Mouse (Mus musculus) embryonic facial prominence, embryonic 14.5 days (tissue): ENCODE measurements at regions not wholly inside any gene's neighbourhood (a gene's known extent, or its start where the extent isn't known, plus 50 kb on each side); places are given as distances from the start of the nearest gene placed in this dataset.

Experiments
- ATAC-seq: fragments of 200-750 bp; cut with Nextera tagmentation; 2 replicates; pipeline ENCODE4 v1.8.0; 2017; ENCODE audit warnings: low read depth, moderate number of reproducible peaks, moderate TSS enrichment
- DNase-seq: peaks from one replicate; pipeline ENCODE4 v3.0.0-alpha.2; 2015; ENCODE audit warnings: low spot score
- H3K27ac ChIP-seq: fragments of 300-500 bp; sonication (generic); replicated peaks from 2 replicates; pipeline ENCODE4 v1.5.1; 2014; ENCODE audit warnings: low read depth, mild to moderate bottlenecking, low read length, moderate library complexity
- H3K27me3 ChIP-seq: fragments of 300-500 bp; sonication (generic); replicated peaks from 2 replicates; pipeline ENCODE4 v1.6.1; 2014; ENCODE audit warnings: low read length; ENCODE audit not compliant: control insufficient read depth, insufficient read depth
- H3K36me3 ChIP-seq: fragments of 300-500 bp; sonication (generic); 2 replicates; pipeline ENCODE4 v1.6.1; 2014; ENCODE audit warnings: low read length, mixed read lengths; ENCODE audit not compliant: control insufficient read depth, insufficient read depth
- H3K4me1 ChIP-seq: fragments of 300-500 bp; sonication (generic); 2 replicates; pipeline ENCODE4 v1.6.1; 2014; ENCODE audit warnings: antibody characterized with exemption, low read length; ENCODE audit not compliant: control insufficient read depth, insufficient read depth
- H3K4me2 ChIP-seq: fragments of 300-500 bp; sonication (generic); 2 replicates; pipeline ENCODE4 v1.6.1; 2014; ENCODE audit warnings: low read depth, mild to moderate bottlenecking, low read length, moderate library complexity, mixed read lengths
- H3K4me3 ChIP-seq: fragments of 300-500 bp; sonication (generic); 2 replicates; pipeline ENCODE4 v1.5.1; 2014; ENCODE audit warnings: low read depth, mild to moderate bottlenecking, low read length
- H3K9ac ChIP-seq: fragments of 300-500 bp; sonication (generic); 2 replicates; pipeline ENCODE4 v1.6.1; 2014; ENCODE audit warnings: low read depth, mild to moderate bottlenecking, low read length, moderate library complexity, mixed read lengths
- H3K9me3 ChIP-seq: fragments of 300-500 bp; sonication (generic); 2 replicates; pipeline ENCODE4 v1.6.1; 2016; ENCODE audit warnings: low read length; ENCODE audit not compliant: control insufficient read depth
- WGBS: fragments of 180-500 bp; shearing (Covaris S2); extraction: QIAGEN DNeasy Blood & Tissue Kit; methylation state at CpG from one replicate; pipeline ENCODE4 v1.1.7; 2014; 5-methylcytosine and 5-hydroxymethylcytosine counted together

DNA sequence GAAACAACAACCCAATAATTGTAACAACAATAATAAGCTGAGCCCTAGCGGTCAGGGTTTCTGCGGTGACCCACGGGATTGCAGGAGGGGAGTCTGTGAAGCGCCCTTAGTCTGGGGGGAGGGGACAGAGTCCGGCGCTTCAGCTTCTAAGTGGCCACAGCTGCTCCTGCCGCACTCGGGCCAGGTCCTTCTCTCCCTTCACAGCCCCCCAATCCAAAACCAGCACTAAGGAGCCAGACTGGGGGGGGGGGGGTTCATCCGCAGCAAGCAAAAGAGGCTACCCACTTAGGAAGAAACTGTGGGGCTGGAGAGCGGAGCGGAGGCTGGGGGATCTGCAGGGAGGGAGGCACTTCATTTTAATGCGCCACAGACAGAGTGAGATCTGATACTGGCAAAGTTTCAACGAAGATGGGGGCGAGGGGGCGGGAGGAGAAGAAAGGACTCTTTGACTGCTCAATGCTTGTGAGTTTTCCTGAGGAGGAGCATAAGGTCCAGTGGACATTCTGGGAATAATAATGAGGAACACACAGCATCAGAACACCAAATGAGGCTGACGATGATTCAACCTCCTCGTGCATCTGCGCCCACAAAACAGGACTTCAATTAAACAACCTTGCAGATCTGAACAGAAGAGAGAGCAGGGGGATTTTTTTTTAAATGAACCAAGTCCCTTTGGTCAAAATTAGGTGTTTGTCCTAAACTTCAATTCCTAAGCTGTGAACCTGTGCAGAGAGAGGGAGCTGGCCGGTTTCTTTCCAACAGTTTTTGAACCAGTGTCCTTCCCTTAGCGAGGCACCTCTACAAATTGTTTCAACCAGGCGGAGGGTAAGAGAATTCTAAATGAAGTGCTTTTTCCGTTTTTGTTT, 412.7 kb upstream of the Atp11b start:
- Histone ChIP-seq H3K4me3 (peak overlapping the region; percentile 44), H3K27ac (peak overlapping the region; percentile 63), H3K36me3 (no peaks in the 10 kb centered on the region), H3K9ac (peak overlapping the region; percentile 60), H3K4me1 (peaks cover 15% of the 10 kb centered on the region), H3K27me3 (no peaks in the 10 kb centered on the region), H3K4me2 (peak overlapping the region; percentile 75), H3K9me3 (no peaks in the 10 kb centered on the region)
- DNase-seq (peak; percentile 80), ATAC-seq (peak; percentile 87)
- WGBS, result 3% methylated on average over 22 of the region's 22 CpGs

DNA sequence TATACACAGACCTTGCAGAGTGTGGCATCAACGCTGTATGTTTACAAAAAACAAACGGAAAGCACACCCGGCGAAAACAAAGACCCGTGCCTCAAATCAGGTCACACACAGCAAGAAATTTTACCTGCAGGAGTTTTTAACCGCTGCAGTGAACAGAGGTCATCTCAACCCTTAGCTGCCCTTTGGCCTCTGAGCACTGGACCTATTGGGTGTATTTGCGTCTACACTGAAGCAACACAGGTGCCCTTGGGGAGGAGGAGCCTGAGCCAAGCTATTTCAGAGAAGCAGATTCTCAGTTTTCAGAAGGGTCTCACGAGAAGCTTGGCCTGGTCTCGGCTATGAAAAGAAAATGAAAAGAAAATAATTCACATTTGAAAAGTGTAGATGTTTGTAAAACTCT, 412.1 kb upstream of the Atp11b start:
- Histone ChIP-seq H3K4me2 (peak overlapping the region; percentile 75), H3K4me1 (peaks cover 15% of the 10 kb centered on the region), H3K36me3 (no peaks in the 10 kb centered on the region), H3K9ac (no peak overlapping the region), H3K9me3 (no peaks in the 10 kb centered on the region), H3K27me3 (no peaks in the 10 kb centered on the region), H3K4me3 (no peak overlapping the region), H3K27ac (peak overlapping the region; percentile 63)
- ATAC-seq (no peak), DNase-seq (no peak)
- 9% methylated on average over 9 of the region's 9 CpGs for WGBS

DNA sequence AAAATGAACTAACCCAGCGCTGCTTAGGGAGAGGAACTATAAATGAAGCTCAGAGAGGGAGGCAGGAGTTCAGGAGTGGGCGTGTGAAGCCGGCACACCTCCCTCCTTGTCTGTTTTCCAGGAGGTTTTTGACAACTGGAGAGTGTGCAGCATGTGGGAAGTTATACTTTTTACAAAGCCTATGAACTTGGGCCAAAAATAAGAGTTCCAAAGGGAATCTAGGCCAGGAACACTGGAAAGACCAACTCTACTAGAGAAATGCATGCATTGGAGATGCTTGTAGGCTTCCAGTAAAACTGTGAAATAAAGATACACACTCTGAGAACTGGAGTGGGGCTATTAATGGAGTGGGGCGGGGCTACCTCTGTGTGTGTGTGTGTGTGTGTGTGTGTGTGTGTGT, 411.3 kb upstream of the Atp11b start:
- H3K36me3 ChIP-seq, result no peaks in the 10 kb centered on the region

GRCm38 (mm10) chr3:35343936-35344335, 410.0 kb upstream of the Atp11b start:
- Histone ChIP-seq H3K9ac (no peak overlapping the region), H3K4me2 (no peak overlapping the region), H3K9me3 (no peaks in the 10 kb centered on the region), H3K4me3 (no peak overlapping the region), H3K36me3 (no peaks in the 10 kb centered on the region), H3K27ac (no peak overlapping the region), H3K4me1 (peaks cover 15% of the 10 kb centered on the region), H3K27me3 (no peaks in the 10 kb centered on the region)
- ATAC-seq (no peak), DNase-seq (no peak)
- 72% methylated on average over 5 of the region's 5 CpGs for WGBS

More for the DNA sequence above, 411.3 kb upstream of the Atp11b start:
- H3K27ac ChIP-seq, result peak overlapping the region; percentile 52; the same call in 1 of the 2 replicates
- 43% methylated on average over 4 of the region's 4 CpGs for WGBS
- H3K27me3 ChIP-seq, result no peaks in the 10 kb centered on the region
- no peaks in the 10 kb centered on the region for H3K9me3 ChIP-seq
- peak; percentile 76 for DNase-seq
- ATAC-seq, result no peak; the same call in 1 of the 2 replicates
- no peak overlapping the region for H3K9ac ChIP-seq
- no peak overlapping the region for H3K4me2 ChIP-seq
- H3K4me1 ChIP-seq, result peaks cover 15% of the 10 kb centered on the region
- no peak overlapping the region for H3K4me3 ChIP-seq

GRCm38 (mm10) chr3:35349114-35349513, 404.8 kb upstream of the Atp11b start:
- Histone ChIP-seq H3K4me1 (peaks cover 2% of the 10 kb centered on the region; the same call in 1 of the 2 replicates), H3K9ac (no peak overlapping the region), H3K27me3 (no peaks in the 10 kb centered on the region), H3K4me3 (no peak overlapping the region), H3K36me3 (no peaks in the 10 kb centered on the region), H3K9me3 (no peaks in the 10 kb centered on the region), H3K27ac (no peak overlapping the region), H3K4me2 (no peak overlapping the region; the same call in 1 of the 2 replicates)
- peak; percentile 47 for DNase-seq
- ATAC-seq, result 0 out of 2 replicates have a peak, but pooled peaks have one; percentile 12
- WGBS, result 29% methylated on average over 7 of the region's 7 CpGs

DNA sequence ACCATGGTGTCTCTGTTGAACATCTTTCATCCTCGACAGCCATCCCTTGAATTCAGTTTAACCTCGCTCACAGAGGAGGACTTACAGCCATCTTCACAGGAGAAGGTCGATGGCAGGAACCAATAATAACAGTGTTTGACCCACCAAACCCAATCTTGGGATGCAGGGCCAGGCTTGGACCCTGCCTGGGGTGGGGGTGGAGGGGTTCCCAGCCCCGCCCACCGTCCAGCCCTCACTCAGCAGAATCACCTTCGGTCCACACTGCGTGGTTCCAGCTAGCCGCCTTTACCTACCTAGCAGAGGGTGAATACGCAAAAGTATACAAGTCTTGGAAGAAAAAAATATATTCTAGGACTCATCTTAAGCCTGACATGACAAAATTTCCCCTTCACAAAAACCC, 400.5 kb upstream of the Atp11b start:
- Histone ChIP-seq H3K27ac (no peak overlapping the region), H3K4me2 (no peak overlapping the region), H3K4me3 (no peak overlapping the region), H3K9me3 (no peaks in the 10 kb centered on the region), H3K27me3 (no peaks in the 10 kb centered on the region), H3K36me3 (no peaks in the 10 kb centered on the region), H3K9ac (no peak overlapping the region), H3K4me1 (peaks cover 2% of the 10 kb centered on the region; the same call in 1 of the 2 replicates)
- WGBS, result 89% methylated on average over 9 of the region's 9 CpGs
- no peak for ATAC-seq
- DNase-seq, result no peak

GRCm38 (mm10) chr3:35353920-35354319, 400.0 kb upstream of the Atp11b start:
- no peaks in the 10 kb centered on the region for H3K27me3 ChIP-seq
- no peaks in the 10 kb centered on the region for H3K36me3 ChIP-seq
- DNase-seq, result no peak
- ATAC-seq, result no peak
- no peak overlapping the region for H3K4me3 ChIP-seq
- no peaks in the 10 kb centered on the region for H3K9me3 ChIP-seq
- WGBS, result 69% methylated on average over 7 of the region's 7 CpGs
- no peak overlapping the region for H3K27ac ChIP-seq
- peaks cover 2% of the 10 kb centered on the region; the same call in 1 of the 2 replicates for H3K4me1 ChIP-seq
- no peak overlapping the region for H3K4me2 ChIP-seq
- no peak overlapping the region for H3K9ac ChIP-seq

DNA sequence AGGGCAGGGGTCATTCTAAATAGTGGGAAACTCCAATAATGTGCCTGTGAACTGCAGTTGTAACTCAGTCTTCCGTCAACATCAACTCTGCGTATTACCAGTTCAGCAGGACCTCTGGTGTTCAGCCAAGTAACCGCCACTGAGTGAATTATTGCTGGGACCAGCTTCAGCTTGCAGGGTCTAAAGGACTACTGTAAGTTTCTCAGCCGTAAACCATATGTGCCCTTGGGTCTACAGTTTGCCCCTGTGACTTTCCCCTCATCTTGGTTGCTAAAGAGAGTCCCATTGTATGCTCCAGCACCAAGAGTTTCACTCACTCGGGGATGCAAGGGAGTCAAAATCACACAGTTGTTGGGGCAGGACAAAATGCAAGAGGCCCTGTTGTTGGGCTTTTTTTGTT, 399.6 kb upstream of the Atp11b start:
- WGBS, result 72% methylated on average over 5 of the region's 5 CpGs

DNA sequence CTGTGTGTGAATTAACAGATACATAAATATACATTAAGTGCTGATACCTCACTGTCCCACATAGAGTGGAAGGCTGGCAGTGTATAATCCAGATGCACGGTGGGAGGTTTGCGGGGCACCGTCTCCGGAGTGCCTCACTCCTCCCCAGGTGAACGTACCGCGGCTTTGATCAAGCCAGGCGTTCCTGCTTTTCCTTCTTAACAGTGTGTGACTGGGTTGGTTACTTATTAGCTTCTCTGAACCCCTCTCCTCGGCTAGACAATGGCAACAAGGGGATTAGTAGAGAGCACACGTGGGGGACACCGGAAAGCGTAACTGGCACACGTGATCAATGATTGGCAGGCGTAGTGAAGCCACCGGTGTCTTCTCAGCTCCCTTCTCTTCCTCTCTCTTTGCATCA, 396.8 kb upstream of the Atp11b start:
- no peaks in the 10 kb centered on the region for H3K4me1 ChIP-seq
- H3K9me3 ChIP-seq, result no peaks in the 10 kb centered on the region
- no peaks in the 10 kb centered on the region for H3K36me3 ChIP-seq
- no peak overlapping the region for H3K4me2 ChIP-seq
- no peak overlapping the region for H3K4me3 ChIP-seq
- no peaks in the 10 kb centered on the region for H3K27me3 ChIP-seq
- ATAC-seq, result no peak
- 75% methylated on average over 15 of the region's 15 CpGs for WGBS
- DNase-seq, result no peak
- no peak overlapping the region for H3K9ac ChIP-seq
- no peak overlapping the region for H3K27ac ChIP-seq

More for the DNA sequence above, 399.6 kb upstream of the Atp11b start:
- H3K9me3 ChIP-seq, result no peaks in the 10 kb centered on the region
- no peaks in the 10 kb centered on the region for H3K27me3 ChIP-seq
- H3K27ac ChIP-seq, result no peak overlapping the region
- DNase-seq (peak; percentile 36), ATAC-seq (no peak)
- H3K9ac ChIP-seq, result no peak overlapping the region
- H3K4me1 ChIP-seq, result peaks cover 2% of the 10 kb centered on the region; the same call in 1 of the 2 replicates
- no peak overlapping the region for H3K4me2 ChIP-seq
- no peaks in the 10 kb centered on the region for H3K36me3 ChIP-seq
- no peak overlapping the region for H3K4me3 ChIP-seq
